Mouse (Mus musculus) megakaryocyte, embryonic 14.5 days (primary cell): ENCODE measurements around the gene Hspa14.

Experiments
- FLI1 ChIP-seq: IDR thresholded peaks from 2 replicates; pipeline ENCODE4 v1.6.1; 2012; ENCODE audit warnings: low read length, inconsistent platforms, mixed read lengths
- GATA1 ChIP-seq: IDR thresholded peaks from 3 replicates; pipeline ENCODE4 v1.6.1; 2012; ENCODE audit warnings: mixed read lengths, low read length, inconsistent platforms, borderline replicate concordance

DNA sequence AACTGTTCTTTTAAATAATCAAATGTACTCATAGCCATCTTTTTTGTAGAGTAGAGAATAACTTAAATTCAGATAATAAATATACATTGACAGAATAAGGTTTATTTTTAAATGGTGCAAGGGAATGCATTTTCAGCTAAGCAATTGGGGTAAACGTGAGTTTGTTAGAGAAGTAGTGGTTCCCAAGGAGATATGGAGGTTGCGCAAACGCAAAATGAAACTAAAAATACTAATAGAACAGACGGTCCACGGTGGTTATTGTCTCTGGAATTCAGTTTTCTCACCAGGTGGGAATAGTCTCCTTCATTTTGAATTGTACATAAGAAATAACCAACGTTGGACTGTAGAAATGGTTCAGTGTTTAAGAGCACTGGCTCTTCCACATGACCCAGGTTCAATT, 13.7 kb upstream of the Hspa14 start:
- TF ChIP-seq GATA1 (no peak), FLI1 (no peak)
